Mouse (Mus musculus) CH12.LX (cell line): ENCODE measurements around the gene Ubr4. TPM values are rescaled to one million over a fixed set of nuclear protein-coding genes. Genes with fewer than 3 reads are reported as not detected.
A peak's percentile ranks its signal among the peaks of the same experiment; 100 is the strongest.

Experiments used
- DNase-seq: peaks from one replicate; pipeline ENCODE4 v3.0.0-alpha.2; 2013; ENCODE audit errors: extremely low read depth
- H3K27ac ChIP-seq: 2 replicates; pipeline ENCODE4 v1.5.1; 2012; ENCODE audit warnings: low read depth, mild to moderate bottlenecking, control low read depth, moderate library complexity; ENCODE audit not compliant: insufficient read depth
- H3K27me3 ChIP-seq: replicated peaks from 2 replicates; pipeline ENCODE3; 2012; ENCODE audit warnings: inconsistent platforms
- H3K36me3 ChIP-seq, 2 experiments: replicated peaks in 1 of 2; 2 replicates each; pipeline versions ENCODE3 to v1.6.1; 2012; ENCODE audit warnings: inconsistent platforms in 1 of 2, low read length in 1 of 2, mild to moderate bottlenecking in 1 of 2, mixed read lengths in 1 of 2, moderate library complexity in 1 of 2; ENCODE audit not compliant: control insufficient read depth in 1 of 2, insufficient read depth in 1 of 2
- H3K4me1 ChIP-seq, 2 experiments: 2 replicates each; pipeline ENCODE4 v1.6.1; 2012; ENCODE audit warnings: inconsistent platforms in 1 of 2, moderate library complexity in 1 of 2; ENCODE audit not compliant: insufficient read depth in 2 of 2, control insufficient read depth in 1 of 2
- H3K4me2 ChIP-seq: 2 replicates; pipeline ENCODE4 v1.6.1; 2012; ENCODE audit warnings: low read depth, mild to moderate bottlenecking, control low read depth; ENCODE audit not compliant: poor library complexity, insufficient read depth, severe bottlenecking
- H3K4me3 ChIP-seq, 3 experiments: fragments of 150-350 bp in 1 of 3; sonication (generic) in 1 of 3; replicated peaks in 1 of 3; 2 replicates each; pipeline versions ENCODE3 to v1.5.1; 2011 to 2012; ENCODE audit warnings: low read depth in 2 of 3, low read length in 2 of 3, mild to moderate bottlenecking in 2 of 3, moderate library complexity in 2 of 3, control low read depth in 1 of 3, improper control_type of control experiment in 1 of 3, inconsistent platforms in 1 of 3, mixed read lengths in 1 of 3; ENCODE audit not compliant: poor library complexity in 1 of 3
- H3K79me2 ChIP-seq: replicated peaks from 2 replicates; pipeline ENCODE4 v1.6.1; 2012; ENCODE audit warnings: mild to moderate bottlenecking, moderate library complexity; ENCODE audit not compliant: control insufficient read depth, poor library complexity, insufficient read depth, severe bottlenecking; ENCODE audit errors: extremely low read depth
- H3K9ac ChIP-seq: 2 replicates; pipeline ENCODE4 v1.6.1; 2012; ENCODE audit warnings: low read depth, mild to moderate bottlenecking, control low read depth, moderate library complexity; ENCODE audit not compliant: insufficient read depth
- H3K9me3 ChIP-seq: replicated peaks from 2 replicates; pipeline ENCODE3; 2012; ENCODE audit warnings: low read length, inconsistent platforms, mixed read lengths
- BHLHE40 ChIP-seq: IDR thresholded peaks from 2 replicates; pipeline ENCODE4 v1.6.1; 2011; ENCODE audit warnings: mild to moderate bottlenecking, low read depth, low read length, improper control_type of control experiment
- CTCF ChIP-seq, 2 experiments: IDR thresholded peaks in 1 of 2; conservative IDR thresholded peaks in 1 of 2; 2 replicates each; pipeline ENCODE4 v1.5.1; 2011 to 2012; ENCODE audit warnings: low read depth in 2 of 2, low read length in 2 of 2, improper control_type of control experiment in 1 of 2, inconsistent platforms in 1 of 2, mild to moderate bottlenecking in 1 of 2, moderate library complexity in 1 of 2
- ELF1 ChIP-seq: IDR thresholded peaks from 2 replicates; pipeline ENCODE4 v1.6.1; 2014; ENCODE audit warnings: low read depth, mild to moderate bottlenecking, inconsistent platforms, low read length, improper control_type of control experiment
- EP300 ChIP-seq: IDR thresholded peaks from 2 replicates; pipeline ENCODE4 v1.6.1; 2011; ENCODE audit warnings: low read length, improper control_type of control experiment
- ETS1 ChIP-seq: conservative IDR thresholded peaks from 2 replicates; pipeline ENCODE4 v1.6.1; 2012; ENCODE audit warnings: low read depth, mild to moderate bottlenecking, inconsistent platforms, low read length, improper control_type of control experiment, moderate library complexity
- HCFC1 ChIP-seq: IDR thresholded peaks from 2 replicates; pipeline ENCODE4 v1.6.1; 2012; ENCODE audit warnings: low read depth, mild to moderate bottlenecking, inconsistent platforms, low read length, improper control_type of control experiment
- IRF4 ChIP-seq: IDR thresholded peaks from 2 replicates; pipeline ENCODE4 v1.6.1; 2014; ENCODE audit warnings: low read depth, mild to moderate bottlenecking, inconsistent platforms, low read length, improper control_type of control experiment
- JUN ChIP-seq: IDR thresholded peaks from 2 replicates; pipeline ENCODE4 v1.6.1; 2011; ENCODE audit warnings: low read depth, mild to moderate bottlenecking, low read length, improper control_type of control experiment, moderate library complexity; ENCODE audit not compliant: insufficient read depth
- KAT2A ChIP-seq: IDR thresholded peaks from 2 replicates; pipeline ENCODE4 v1.6.1; 2012; ENCODE audit warnings: low read length, improper control_type of control experiment, inconsistent platforms; ENCODE audit not compliant: insufficient replicate concordance
- MAX ChIP-seq: IDR thresholded peaks from 2 replicates; pipeline ENCODE4 v1.6.1; 2011; ENCODE audit warnings: low read length, improper control_type of control experiment
- MAZ ChIP-seq: IDR thresholded peaks from 2 replicates; pipeline ENCODE4 v1.6.1; 2012; ENCODE audit warnings: low read depth, mild to moderate bottlenecking, inconsistent platforms, low read length, improper control_type of control experiment, moderate library complexity
- MEF2A ChIP-seq: IDR thresholded peaks from 2 replicates; pipeline ENCODE4 v1.6.1; 2014; ENCODE audit warnings: low read depth, mild to moderate bottlenecking, inconsistent platforms, low read length, improper control_type of control experiment, borderline replicate concordance
- MYC ChIP-seq: IDR thresholded peaks from 2 replicates; pipeline ENCODE4 v1.6.1; 2011; ENCODE audit warnings: low read depth, mild to moderate bottlenecking, improper control_type of control experiment, low read length
- NELFE ChIP-seq: IDR thresholded peaks from 2 replicates; pipeline ENCODE4 v1.6.1; 2011; ENCODE audit warnings: low read depth, low read length, improper control_type of control experiment
- NRF1 ChIP-seq: IDR thresholded peaks from 2 replicates; pipeline ENCODE4 v1.6.1; 2014; ENCODE audit warnings: low read depth, mild to moderate bottlenecking, inconsistent platforms, low read length, improper control_type of control experiment, moderate library complexity
- PAX5 ChIP-seq: IDR thresholded peaks from 2 replicates; pipeline ENCODE4 v1.6.1; 2012; ENCODE audit warnings: low read length, inconsistent platforms, mixed read lengths
- POLR2A ChIP-seq: IDR thresholded peaks from 2 replicates; pipeline ENCODE4 v1.6.1; 2011; ENCODE audit warnings: low read depth, mild to moderate bottlenecking, improper control_type of control experiment, low read length
- POLR2AphosphoS2 ChIP-seq: IDR thresholded peaks from 2 replicates; pipeline ENCODE4 v1.6.1; 2011; ENCODE audit warnings: low read depth, low read length, improper control_type of control experiment
- SMC3 ChIP-seq: IDR thresholded peaks from 2 replicates; pipeline ENCODE4 v1.6.1; 2011; ENCODE audit warnings: low read depth, low read length, improper control_type of control experiment
- TBP ChIP-seq: conservative IDR thresholded peaks from 2 replicates; pipeline ENCODE4 v1.6.1; 2011; ENCODE audit warnings: low read depth, low read length, improper control_type of control experiment
- USF1 ChIP-seq: IDR thresholded peaks from 2 replicates; pipeline ENCODE4 v1.6.1; 2014; ENCODE audit warnings: low read depth, mild to moderate bottlenecking, inconsistent platforms, low read length, improper control_type of control experiment
- USF2 ChIP-seq: conservative IDR thresholded peaks from 2 replicates; pipeline ENCODE4 v1.6.1; 2011; ENCODE audit warnings: low read depth, low read length, improper control_type of control experiment
- ZKSCAN1 ChIP-seq: IDR thresholded peaks from 2 replicates; pipeline ENCODE4 v1.6.1; 2012; ENCODE audit warnings: low read depth, inconsistent platforms, low read length, improper control_type of control experiment, borderline replicate concordance
- ZNF384 ChIP-seq: IDR thresholded peaks from 2 replicates; pipeline ENCODE4 v1.6.1; 2012; ENCODE audit warnings: low read depth, low read length, improper control_type of control experiment, inconsistent platforms
- dilution Hi-C: fragments of 300-500 bp; cut with MboI; formaldehyde crosslinking; loops from 2 replicates; pipeline ENCODE4 v1.14.3; 2020; ENCODE audit warnings: low sequenced_read_pairs; ENCODE audit not compliant: extremely low pct_unique_long_range_greater_than_20kb, extremely low pct_ligation_motif_present
- in situ Hi-C: fragments of 300-500 bp; cut with MboI; formaldehyde crosslinking; loops from 3 replicates; pipeline ENCODE4 v1.14.3; 2019; ENCODE audit warnings: low sequenced_read_pairs, low pct_ligation_motif_present, low pct_unique_long_range_greater_than_20kb, mixed read lengths
- polyA plus RNA-seq: library from polyadenylated mRNA; unstranded; fragments of >175 nt; gene quantifications from 2 replicates; pipeline ENCODE4 v1.2.1, GENCODE M21; 2012; ENCODE audit warnings: low read depth; ENCODE audit not compliant: insufficient read length
- total RNA-seq, 2 experiments: library from RNA; depleted of rRNA; stranded (reverse); fragments of 300-350 nt in 1 of 2; fragments of >200 nt in 1 of 2; gene quantifications; 2 replicates each; pipeline ENCODE4 v1.2.3; 2012 to 2014

Gene Ubr4
- total and polyA plus RNA-seq, 3 experiments, result 43.0 to 102 (median 90.8) TPM

DNA sequence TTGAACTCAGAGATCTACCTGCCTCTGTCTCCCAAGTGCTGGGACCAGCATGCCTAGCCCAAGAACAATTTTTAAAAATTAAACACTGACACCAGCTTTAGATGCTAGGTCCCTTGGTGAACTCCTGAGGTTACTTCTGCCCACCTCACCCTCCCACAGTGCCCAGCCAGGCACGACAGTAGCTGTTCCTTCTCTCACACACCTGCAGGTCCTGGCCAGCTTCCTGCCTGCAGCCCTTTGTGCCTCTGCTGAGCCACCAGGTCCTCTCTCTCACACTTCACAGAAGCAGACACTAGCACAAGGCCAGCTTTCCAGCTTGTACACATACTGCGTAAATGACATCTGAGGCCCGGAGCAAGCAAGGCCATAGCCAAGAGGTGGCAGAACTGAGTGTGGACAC, 46.9 kb upstream of the Ubr4 start:
- Histone ChIP-seq H3K4me2 (no peak overlapping the region), H3K4me3 (no peak overlapping the region), H3K27me3 (peaks cover 6% of the 10 kb centered on the region), H3K4me1 (peaks cover 22 to 48% of the 10 kb centered on the region in 2 experiments), H3K27ac (no peak overlapping the region), H3K79me2 (no peaks in the 10 kb centered on the region), H3K9ac (no peak overlapping the region), H3K36me3 (peaks cover 6 to 39% of the 10 kb centered on the region in 2 experiments), H3K9me3 (no peaks in the 10 kb centered on the region)
- no peak for DNase-seq
- TF ChIP-seq ETS1 (no peak), JUN (no peak), POLR2A (no peak), USF1 (no peak), HCFC1 (no peak), IRF4 (no peak), USF2 (no peak), CTCF (conservative IDR thresholded peaks at IDR 0.05 in 1 of 2, IDR thresholded peaks at IDR 0.05 in 1 of 2; ENCODE audit: low read depth in 2 of 2, low read length in 2 of 2) (no peak), BHLHE40 (no peak), ZKSCAN1 (no peak), MEF2A (no peak), POLR2AphosphoS2 (no peak), SMC3 (no peak), KAT2A (no peak), NELFE (no peak), MAZ (no peak), PAX5 (no peak)
- dilution Hi-C loops, result no loop called here
- in situ Hi-C loops, result no loop called here

GRCm38 (mm10) chr4:139307916-139308315, 44.5 kb upstream of the Ubr4 start:
- Histone ChIP-seq H3K4me3 (no peak overlapping the region), H3K27me3 (peaks cover 8% of the 10 kb centered on the region), H3K79me2 (no peaks in the 10 kb centered on the region), H3K9me3 (no peaks in the 10 kb centered on the region), H3K4me2 (peak overlapping the region; percentile 8; the same call in 1 of the 2 replicates), H3K4me1 (peaks cover 26 to 61% of the 10 kb centered on the region in 2 experiments), H3K36me3 (peaks cover 0 to 17% of the 10 kb centered on the region in 2 experiments), H3K27ac (no peak overlapping the region), H3K9ac (no peak overlapping the region)
- no peak for TF ChIP-seq SMC3
- 0 out of 2 replicates have a peak, but pooled peaks have one; percentile 44 for TF ChIP-seq EP300
- 0 out of 2 replicates have a peak, but pooled peaks have one; percentile 37 for TF ChIP-seq ELF1
- no peak for TF ChIP-seq ZNF384
- TF ChIP-seq TBP, result no peak
- 0 out of 2 replicates have a peak, but pooled peaks have one; percentile 24 for TF ChIP-seq MAX
- no peak for TF ChIP-seq NRF1
- peak; percentile 18; the same call in 1 of the 2 replicates for TF ChIP-seq IRF4
- TF ChIP-seq MYC, result no peak
- DNase-seq, result peak; percentile 82
- in situ Hi-C loops, result no loop called here
- dilution Hi-C loops, result no loop called here
